13 mouse cellular contexts compared by ENCODE assay signal in genomic region chr10:34512551-34512950, GRCm38 (mm10). TPM values are rescaled to one million over a fixed set of nuclear protein-coding genes. Genes with fewer than 3 reads are reported as not detected.
A peak's percentile ranks its signal among the peaks of the same experiment; 100 is the strongest.
DNase-seq lines count a peak whose midpoint lies in the region; ATAC-seq and TF ChIP-seq lines count a peak whose summit lies in the region.
"Had no signal": no experiment of that assay in that cellular context is flagged by ENCODE, and none has a peak within 500 bp of the region (broad histone marks: within the 10 kb centered on the region; RNA-seq: fewer than 3 reads in every experiment).

No protein-coding gene starts in this region.

- H3K9me3 ChIP-seq in liver, postnatal 0 days (ENCODE audit: low read length): no peaks in the 10 kb centered on the region
- H3K9me3 ChIP-seq in heart, embryonic 14.5 days (ENCODE audit: control insufficient read depth, low read length): no peaks in the 10 kb centered on the region
- H3K9me3 ChIP-seq in limb, embryonic 12.5 days: no peaks in the 10 kb centered on the region
- no peaks in the 10 kb centered on the region for H3K9me3 ChIP-seq in liver, embryonic 11.5 days (ENCODE audit: control insufficient read depth, low read length)
- H3K9me3 ChIP-seq in forebrain, embryonic 13.5 days (replicated peaks): no peaks in the 10 kb centered on the region
- H3K9me3 ChIP-seq: liver, embryonic 12.5 days; midbrain, embryonic 15.5 days had no signal

- 28% methylated on average over 4 of the region's 4 CpGs for WGBS in liver, adult 2 months
- 46% methylated on average over 4 of the region's 4 CpGs for WGBS in liver, postnatal 0 days (ENCODE audit: insufficient replicate concordance)
- 20% methylated on average over 4 of the region's 4 CpGs for WGBS in heart, embryonic 14.5 days
- 21% methylated on average over 4 of the region's 4 CpGs for whole genome bisulfite sequencing in limb, embryonic 12.5 days
- WGBS in liver, embryonic 11.5 days: 45% methylated on average over 4 of the region's 4 CpGs
- WGBS in forebrain, embryonic 13.5 days: 55% methylated on average over 4 of the region's 4 CpGs

- no peaks in the 10 kb centered on the region for H3K27me3 ChIP-seq in liver, adult 2 months (ENCODE audit: control insufficient read depth, insufficient read depth, low read length)
- no peaks in the 10 kb centered on the region for H3K27me3 ChIP-seq in liver, postnatal 0 days (ENCODE audit: insufficient read depth, low read length)
- H3K27me3 ChIP-seq in heart, embryonic 14.5 days (ENCODE audit: control insufficient read depth, insufficient read depth, low read length): no peaks in the 10 kb centered on the region
- no peaks in the 10 kb centered on the region for H3K27me3 ChIP-seq in limb, embryonic 12.5 days
- H3K27me3 ChIP-seq in liver, embryonic 11.5 days (replicated peaks; ENCODE audit: control insufficient read depth, insufficient read depth, low read length): no peaks in the 10 kb centered on the region
- no peaks in the 10 kb centered on the region for H3K27me3 ChIP-seq in forebrain, embryonic 13.5 days
- H3K27me3 ChIP-seq: liver, embryonic 12.5 days; midbrain, embryonic 15.5 days had no signal

- DNase-seq in cerebellum, postnatal 25 days: peak; percentile 11 to 21
- no peak for DNase-seq in cerebellum, adult 18-20 months
- peak; percentile 28 for DNase-seq in liver, adult 2 months (ENCODE audit: extremely low read depth, low read depth, low spot score)
- no peak for DNase-seq in liver, postnatal 0 days
- no peak for DNase-seq in liver, embryonic 11.5 days (ENCODE audit: low spot score)
- DNase-seq: gastrocnemius, postnatal 25 days; thymus, adult 2 months had no signal

- no peak for TF ChIP-seq CTCF in liver, adult 2 months (IDR thresholded peaks at IDR 0.05; ENCODE audit: low read depth, low read length)
- TF ChIP-seq CTCF in liver, postnatal 0 days (IDR thresholded peaks at IDR 0.05; ENCODE audit: low read depth): no peak

- H3K79me2 ChIP-seq in liver, adult 2 months (ENCODE audit: control insufficient read depth, insufficient read depth, low read length): no peaks in the 10 kb centered on the region

- no peak overlapping the region for H3K4me2 ChIP-seq in liver, postnatal 0 days (ENCODE audit: low read depth, low read length)
- peak overlapping the region; percentile 37 for H3K4me2 ChIP-seq in heart, embryonic 14.5 days (ENCODE audit: low read length)
- H3K4me2 ChIP-seq in limb, embryonic 12.5 days: no peak overlapping the region
- H3K4me2 ChIP-seq in liver, embryonic 11.5 days: no peak overlapping the region
- no peak overlapping the region for H3K4me2 ChIP-seq in forebrain, embryonic 13.5 days
- H3K4me2 ChIP-seq: liver, embryonic 12.5 days; midbrain, embryonic 15.5 days had no signal

- H3K27ac ChIP-seq in liver, adult 2 months (replicated peaks; ENCODE audit: insufficient read depth, low read depth, low read length): no peak overlapping the region
- H3K27ac ChIP-seq in liver, postnatal 0 days (ENCODE audit: low read depth): no peak overlapping the region
- peak overlapping the region; percentile 62 to 71 for H3K27ac ChIP-seq in heart, embryonic 14.5 days (replicated peaks in 1 of 2; ENCODE audit: control insufficient read depth in 1 of 2, insufficient read depth in 1 of 2, low read depth in 2 of 2, low read length in 2 of 2)
- H3K27ac ChIP-seq in limb, embryonic 12.5 days: no peak overlapping the region
- no peak overlapping the region for H3K27ac ChIP-seq in liver, embryonic 11.5 days (ENCODE audit: low read depth, low read length)
- no peak overlapping the region for H3K27ac ChIP-seq in forebrain, embryonic 13.5 days
- H3K27ac ChIP-seq: liver, embryonic 12.5 days; midbrain, embryonic 15.5 days had no signal

- no peak for ATAC-seq in liver, postnatal 0 days
- no peak for ATAC-seq in heart, embryonic 14.5 days (ENCODE audit: insufficient number of reproducible peaks, insufficient read depth, low FRiP score, low read depth)
- peak; percentile 52; the same call in 1 of the 2 replicates for ATAC-seq in limb, embryonic 12.5 days (ENCODE audit: insufficient number of reproducible peaks, insufficient read depth, low FRiP score, low TSS enrichment, low read depth)
- no peak for ATAC-seq in liver, embryonic 11.5 days (replicated peaks; ENCODE audit: low FRiP score)
- no peak for ATAC-seq in forebrain, embryonic 13.5 days
- ATAC-seq: activated CD4-positive, CD25-positive, alpha-beta regulatory T cell, adult 4 months; liver, embryonic 12.5 days; midbrain, embryonic 15.5 days had no signal

- H3K4me3 ChIP-seq in liver, adult 2 months (ENCODE audit: insufficient read depth, low read depth, low read length): no peak overlapping the region
- H3K4me3 ChIP-seq in liver, postnatal 0 days (ENCODE audit: low read depth, low read length): no peak overlapping the region
- no peak overlapping the region for H3K4me3 ChIP-seq in heart, embryonic 14.5 days (ENCODE audit: control insufficient read depth in 1 of 2, insufficient read depth in 1 of 2, low read depth in 1 of 2, low read length in 2 of 2)
- no peak overlapping the region for H3K4me3 ChIP-seq in limb, embryonic 12.5 days (replicated peaks)
- no peak overlapping the region for H3K4me3 ChIP-seq in liver, embryonic 11.5 days (ENCODE audit: low read depth, low read length)
- no peak overlapping the region for H3K4me3 ChIP-seq in forebrain, embryonic 13.5 days
- H3K4me3 ChIP-seq: liver, embryonic 12.5 days; midbrain, embryonic 15.5 days had no signal

- TF ChIP-seq POLR2A in liver, adult 2 months (IDR thresholded peaks at IDR 0.05; ENCODE audit: extremely low read depth, insufficient read depth, low read length): no peak

- H3K9ac ChIP-seq in liver, adult 2 months (ENCODE audit: low read depth, low read length): no peak overlapping the region
- no peak overlapping the region for H3K9ac ChIP-seq in liver, postnatal 0 days (replicated peaks)
- H3K9ac ChIP-seq in heart, embryonic 14.5 days (ENCODE audit: low read length): peak overlapping the region; percentile 35; the same call in 1 of the 2 replicates
- no peak overlapping the region for H3K9ac ChIP-seq in limb, embryonic 12.5 days (replicated peaks)
- H3K9ac ChIP-seq in liver, embryonic 11.5 days (ENCODE audit: low read depth, low read length): no peak overlapping the region
- no peak overlapping the region for H3K9ac ChIP-seq in forebrain, embryonic 13.5 days
- H3K9ac ChIP-seq: liver, embryonic 12.5 days; midbrain, embryonic 15.5 days had no signal

- H3K4me1 ChIP-seq in liver, adult 2 months (ENCODE audit: control insufficient read depth, insufficient read depth, low read length): peaks cover 8% of the 10 kb centered on the region; the same call in 1 of the 2 replicates
- H3K4me1 ChIP-seq in liver, postnatal 0 days (ENCODE audit: insufficient read depth): no peaks in the 10 kb centered on the region
- H3K4me1 ChIP-seq in heart, embryonic 14.5 days (ENCODE audit: control insufficient read depth in 2 of 2, insufficient read depth in 2 of 2, low read length in 2 of 2): peaks cover 3 to 9% of the 10 kb centered on the region in 2 experiments
- peaks cover 11% of the 10 kb centered on the region for H3K4me1 ChIP-seq in limb, embryonic 12.5 days (replicated peaks)
- no peaks in the 10 kb centered on the region for H3K4me1 ChIP-seq in liver, embryonic 11.5 days (replicated peaks; ENCODE audit: control insufficient read depth, insufficient read depth, low read length)
- H3K4me1 ChIP-seq in forebrain, embryonic 13.5 days: no peaks in the 10 kb centered on the region
- H3K4me1 ChIP-seq: liver, embryonic 12.5 days; midbrain, embryonic 15.5 days had no signal

- no peak for TF ChIP-seq EP300 in liver, postnatal 0 days (IDR thresholded peaks at IDR 0.05; ENCODE audit: low read depth)

- H3K36me3 ChIP-seq in liver, adult 2 months (ENCODE audit: control insufficient read depth, insufficient read depth, low read length): no peaks in the 10 kb centered on the region
- no peaks in the 10 kb centered on the region for H3K36me3 ChIP-seq in liver, postnatal 0 days (replicated peaks; ENCODE audit: insufficient read depth, low read length)
- no peaks in the 10 kb centered on the region for H3K36me3 ChIP-seq in heart, embryonic 14.5 days (ENCODE audit: control insufficient read depth, insufficient read depth, low read length)
- H3K36me3 ChIP-seq in limb, embryonic 12.5 days: no peaks in the 10 kb centered on the region
- no peaks in the 10 kb centered on the region for H3K36me3 ChIP-seq in liver, embryonic 11.5 days (ENCODE audit: control insufficient read depth, insufficient read depth, low read length)
- H3K36me3 ChIP-seq in forebrain, embryonic 13.5 days (ENCODE audit: poor library complexity, severe bottlenecking): no peaks in the 10 kb centered on the region
- H3K36me3 ChIP-seq: liver, embryonic 12.5 days; midbrain, embryonic 15.5 days had no signal

RNA-seq across cellular contexts. Expression of gene Frk, which starts 29.4 kb away (rescaled TPM):
- 4.2 and 5.2 TPM in 2 replicates for total RNA-seq in liver, adult 2 months (2014; rRNA removed)
- 0.92 and 1.2 TPM in 2 replicates for polyA plus RNA-seq in liver, adult 2 months (2012; rRNA removed)
- 0.83 and 0.99 TPM in 2 replicates for polyA plus RNA-seq in liver, postnatal 0 days (2015; fragmentation: Nextera tagmentation; extraction: Ambion mirVana)
- 3.9 and 5.3 TPM in 2 replicates for polyA plus RNA-seq in heart, embryonic 14.5 days (2014; fragmentation: Nextera tagmentation; extraction: Ambion mirVana)
- polyA plus RNA-seq in limb, embryonic 12.5 days (2016; fragmentation: Nextera tagmentation; extraction: Ambion mirVana): 5.0 and 8.0 TPM in 2 replicates
- 2.6 and 3.7 TPM in 2 replicates for polyA plus RNA-seq in liver, embryonic 11.5 days (2014; fragmentation: Nextera tagmentation; extraction: Ambion mirVana)
- polyA plus RNA-seq in forebrain, embryonic 13.5 days (2015; fragmentation: Nextera tagmentation; extraction: Ambion mirVana): 0.66 and 0.91 TPM in 2 replicates

Comparison
In these comparisons a context has a peak if more than half of its experiments do, and no peak if none do; other contexts are left out.
1. DNase-seq: peak in cerebellum, postnatal 25 days (2 of 2) and liver, adult 2 months (single experiment); none in cerebellum, adult 18-20 months (0 of 2), liver, postnatal 0 days (single experiment) and liver, embryonic 11.5 days (single experiment).
2. H3K27ac ChIP-seq: peak in heart, embryonic 14.5 days (2 of 2); none in liver, adult 2 months (single experiment), liver, postnatal 0 days (single experiment), limb, embryonic 12.5 days (single experiment), liver, embryonic 11.5 days (single experiment) and forebrain, embryonic 13.5 days (single experiment).